Mouse (Mus musculus) liver, postnatal 0 days (tissue): ENCODE measurements around the gene Wbp11.

Source experiments
- CTCF ChIP-seq: sonication (generic); IDR thresholded peaks from 2 replicates; pipeline ENCODE4 v1.5.1; 2016; ENCODE audit warnings: antibody characterized with exemption, low read depth
- EP300 ChIP-seq: IDR thresholded peaks from 2 replicates; pipeline ENCODE4 v1.6.1; 2016; ENCODE audit warnings: antibody characterized with exemption, low read depth, mild to moderate bottlenecking

DNA sequence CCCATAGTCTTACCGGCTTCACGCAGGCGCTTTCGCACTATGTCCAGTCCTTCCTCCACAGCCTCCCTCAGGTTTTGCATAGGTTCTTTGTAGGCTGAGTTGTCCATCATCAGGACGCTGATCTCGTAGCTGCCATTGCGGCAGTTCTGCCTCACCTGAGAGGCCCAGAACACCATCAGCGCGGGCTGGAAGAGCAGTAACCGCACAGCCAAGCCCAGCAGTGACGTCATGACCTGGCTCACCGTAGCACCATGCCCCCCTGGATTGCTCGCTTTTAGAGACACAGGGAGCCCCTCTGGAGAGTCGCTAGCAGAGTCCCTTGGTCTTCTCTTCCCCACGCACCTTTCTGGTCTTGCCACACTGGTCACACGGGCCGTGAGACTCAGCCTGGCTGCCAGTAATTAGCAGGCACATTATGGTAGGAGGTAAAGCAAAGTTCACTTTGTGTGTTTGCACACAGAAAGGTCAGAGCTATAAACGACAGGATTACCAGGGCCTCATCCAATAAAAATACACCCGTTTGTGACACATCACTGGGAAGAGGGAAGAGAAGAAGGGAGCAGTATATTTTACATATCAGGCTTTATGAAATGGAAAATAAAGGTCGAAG, 46.6 kb downstream of the Wbp11 start, which contains the start of gene Gucy2c:
- TF ChIP-seq CTCF (no peak), EP300 (no peak)
